Mouse (Mus musculus) macrophage (primary cell): Measurements from ENCODE around the gene Iqck. TPM values are rescaled to one million over a fixed set of nuclear protein-coding genes. Genes with fewer than 3 reads are reported as not detected.

Experiments used
- polyA plus RNA-seq: library from polyadenylated mRNA; stranded (reverse); fragments of 250-400 nt; gene quantifications from 3 replicates; pipeline ENCODE4 v1.2.4, GENCODE M21; 2018; ENCODE audit warnings: inconsistent platforms

The Iqck gene
- polyA plus RNA-seq, 1 experiment from 2014 or later = 2.7 TPM

Other genes with a start within 250 kb of the Iqck start
- 51.1 to 88.2 TPM (median 86.2 TPM) in 3 replicates for gene Gde1, start 150.0 kb upstream of the Iqck start, polyA plus RNA-seq
- gene Ccp110, start 143.2 kb upstream of the Iqck start, polyA plus RNA-seq = 3.3 to 3.7 TPM (median 3.6 TPM) in 3 replicates
- 93.8 to 123 TPM (median 106 TPM) in 3 replicates for gene Vps35l, start 115.5 kb upstream of the Iqck start, polyA plus RNA-seq
- gene Knop1, start 502 bp downstream of the Iqck start, polyA plus RNA-seq = 29.4 to 58.4 TPM (median 42.2 TPM) in 3 replicates
- gene Gprc5b, start 139.5 kb downstream of the Iqck start, polyA plus RNA-seq = 4.5 to 19.6 TPM (median 11.6 TPM) in 3 replicates